Mouse (Mus musculus) neural tube, embryonic 15.5 days (tissue): ENCODE data around the gene Myo6. TPM values are rescaled to one million over a fixed set of nuclear protein-coding genes. Genes with fewer than 3 reads are reported as not detected.

ENCODE experiments used
- ATAC-seq: fragments of 200-750 bp; cut with Nextera tagmentation; 2 replicates; pipeline ENCODE4 v1.8.0; 2017; ENCODE audit warnings: mild to moderate bottlenecking, moderate TSS enrichment, moderate library complexity; ENCODE audit not compliant: low FRiP score
- H3K27ac ChIP-seq: fragments of 300-500 bp; sonication (generic); replicated peaks from 2 replicates; pipeline ENCODE4 v1.5.1; 2015; ENCODE audit warnings: mild to moderate bottlenecking, inconsistent platforms
- H3K27me3 ChIP-seq: fragments of 300-500 bp; sonication (generic); replicated peaks from 2 replicates; pipeline ENCODE4 v1.6.1; 2015; ENCODE audit warnings: inconsistent platforms
- H3K36me3 ChIP-seq: fragments of 300-500 bp; sonication (generic); 2 replicates; pipeline ENCODE4 v1.6.1; 2015; ENCODE audit warnings: inconsistent platforms
- H3K4me1 ChIP-seq: fragments of 300-500 bp; sonication (generic); 2 replicates; pipeline ENCODE4 v1.6.1; 2015; ENCODE audit warnings: inconsistent platforms
- H3K4me2 ChIP-seq: fragments of 300-500 bp; sonication (generic); 2 replicates; pipeline ENCODE4 v1.6.1; 2015; ENCODE audit warnings: inconsistent platforms, mild to moderate bottlenecking, moderate library complexity
- H3K4me3 ChIP-seq: fragments of 300-500 bp; sonication (generic); replicated peaks from 2 replicates; pipeline ENCODE4 v1.5.1; 2015; ENCODE audit warnings: mild to moderate bottlenecking, inconsistent platforms
- H3K9ac ChIP-seq: fragments of 300-500 bp; sonication (generic); replicated peaks from 2 replicates; pipeline ENCODE4 v1.6.1; 2015; ENCODE audit warnings: mild to moderate bottlenecking, inconsistent platforms
- H3K9me3 ChIP-seq: fragments of 300-500 bp; sonication (generic); replicated peaks from 2 replicates; pipeline ENCODE4 v1.6.1; 2016; ENCODE audit warnings: inconsistent platforms
- WGBS: fragments of 180-500 bp; shearing (Covaris S2); methylation state at CpG from one replicate; pipeline ENCODE4 v1.1.7; 2015; ENCODE audit warnings: mixed read lengths; 5-methylcytosine and 5-hydroxymethylcytosine counted together
- polyA plus RNA-seq: library from polyadenylated mRNA; unstranded; fragments of >200 nt; fragmentation: Nextera tagmentation; extraction: Ambion mirVana; gene quantifications from 2 replicates; pipeline ENCODE4 v1.2.1, GENCODE M21; 2015

Gene Myo6
- polyA plus RNA-seq, 1 experiment from 2014 or later = 18.1 TPM

GRCm38 (mm10) chr9:80166425-80166824, 1.6 kb downstream of the Myo6 start:
- 76% methylated on average over 6 of the region's 6 CpGs for WGBS
- no peaks in the 10 kb centered on the region for H3K36me3 ChIP-seq
- no peaks in the 10 kb centered on the region for H3K9me3 ChIP-seq
- H3K27ac ChIP-seq = no peak overlapping the region
- peak overlapping the region; percentile 90 for H3K4me2 ChIP-seq
- H3K4me1 ChIP-seq = peaks cover 5% of the 10 kb centered on the region
- ATAC-seq = no peak
- H3K4me3 ChIP-seq = peak overlapping the region; percentile 14; the same call in 1 of the 2 replicates
- no peak overlapping the region for H3K9ac ChIP-seq
- no peaks in the 10 kb centered on the region for H3K27me3 ChIP-seq

- Histone ChIP-seq H3K27ac (no peak overlapping the region), H3K4me3 (no peak overlapping the region), H3K9ac (no peak overlapping the region), H3K4me2 (peak overlapping the region; percentile 9; the same call in 1 of the 2 replicates), H3K9me3 (no peaks in the 10 kb centered on the region), H3K27me3 (no peaks in the 10 kb centered on the region), H3K4me1 (peaks cover 5% of the 10 kb centered on the region), H3K36me3 (no peaks in the 10 kb centered on the region)
- ATAC-seq = no peak
- 80% methylated on average over 4 of the region's 4 CpGs for WGBS
Observed at GRCm38 (mm10) chr9:80167089-80167488, 2.3 kb downstream of the Myo6 start.

DNA sequence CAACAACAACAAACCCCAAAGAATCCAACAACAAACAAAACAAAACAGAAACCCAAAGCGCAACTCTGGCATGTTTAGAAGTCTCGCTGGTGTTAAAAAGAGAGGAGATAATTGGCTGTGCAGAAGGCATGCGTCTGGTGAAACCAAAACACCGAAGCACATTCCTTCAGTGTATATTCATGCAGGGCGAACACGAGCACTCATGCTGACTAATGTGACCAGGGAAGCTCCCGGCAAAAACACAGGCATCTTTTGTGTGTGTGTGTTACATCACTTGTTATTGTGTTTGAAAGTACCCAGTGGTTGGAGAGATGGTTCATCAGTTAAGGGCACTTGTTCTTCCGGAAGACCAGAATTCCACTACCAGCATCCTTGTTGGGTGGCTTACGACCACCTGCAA, 4.7 kb downstream of the Myo6 start:
- no peak overlapping the region for H3K4me3 ChIP-seq
- H3K27ac ChIP-seq = no peak overlapping the region
- H3K9ac ChIP-seq = no peak overlapping the region
- H3K27me3 ChIP-seq = no peaks in the 10 kb centered on the region
- H3K4me2 ChIP-seq = no peak overlapping the region
- no peaks in the 10 kb centered on the region for H3K9me3 ChIP-seq
- H3K36me3 ChIP-seq = no peaks in the 10 kb centered on the region
- ATAC-seq = no peak
- WGBS = 80% methylated on average over 9 of the region's 9 CpGs
- peaks cover 7% of the 10 kb centered on the region for H3K4me1 ChIP-seq

DNA sequence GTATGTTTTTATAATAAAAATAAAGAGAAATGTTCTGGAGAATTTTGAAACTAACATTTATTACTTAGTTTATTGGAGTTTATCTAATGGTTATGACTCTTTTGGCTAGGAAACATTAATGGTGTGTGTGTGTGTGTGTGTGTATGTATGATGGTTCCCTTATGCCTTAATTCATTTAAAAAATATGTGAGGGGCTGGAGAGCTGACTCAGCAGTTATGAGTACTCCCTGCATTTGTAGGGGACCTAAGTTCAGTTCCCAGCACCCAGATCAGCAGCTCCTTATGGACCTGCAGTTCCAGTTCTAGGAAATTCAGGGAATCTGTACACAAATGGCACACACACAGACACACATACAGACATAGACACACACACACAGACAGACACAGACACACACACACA, 6.4 kb downstream of the Myo6 start:
- ATAC-seq = no peak

DNA sequence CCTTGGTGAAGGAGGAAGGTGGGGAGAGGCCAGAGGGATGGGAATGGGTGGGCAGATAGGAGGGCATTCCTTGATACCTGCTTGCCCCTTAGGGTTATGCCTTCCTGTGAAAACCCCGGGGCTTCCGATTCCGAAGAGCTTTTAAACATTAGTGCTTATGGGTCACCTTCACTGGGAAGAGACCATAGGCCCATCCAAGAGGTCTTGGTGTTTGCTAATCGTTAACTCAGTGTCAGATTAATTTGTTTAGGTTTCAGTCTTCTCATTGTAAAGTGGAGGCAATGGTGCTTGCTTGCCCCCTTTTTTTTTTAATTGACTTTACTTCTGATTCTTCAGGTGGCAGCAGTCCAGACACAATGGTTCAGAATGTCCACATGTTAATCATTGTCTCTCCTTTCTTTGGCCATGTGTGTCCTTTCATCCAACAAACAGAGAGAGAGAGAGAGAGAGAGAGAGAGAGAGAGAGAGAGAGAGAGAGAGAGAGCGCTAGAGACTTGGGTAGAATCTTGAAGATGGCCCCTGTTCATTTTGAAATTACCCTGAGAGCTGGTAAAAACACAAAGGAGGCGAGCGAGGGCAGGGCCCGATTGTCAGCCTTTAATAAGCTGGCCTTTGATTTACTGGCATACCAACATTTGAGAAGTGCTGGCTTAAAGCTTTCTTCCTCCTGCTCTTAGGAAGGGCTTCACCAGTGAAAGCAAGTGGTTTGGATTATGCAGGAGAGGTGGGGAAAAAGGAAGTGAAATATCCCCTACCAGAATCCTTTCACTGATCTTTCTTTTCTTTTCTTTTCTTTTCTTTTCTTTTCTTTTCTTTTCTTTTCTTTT, 7.8 kb downstream of the Myo6 start:
- Histone ChIP-seq H3K9me3 (no peaks in the 10 kb centered on the region), H3K27ac (no peak overlapping the region), H3K36me3 (no peaks in the 10 kb centered on the region), H3K9ac (no peak overlapping the region), H3K4me3 (no peak overlapping the region), H3K27me3 (no peaks in the 10 kb centered on the region), H3K4me1 (peaks cover 7% of the 10 kb centered on the region), H3K4me2 (no peak overlapping the region)
- ATAC-seq = no peak
- WGBS = 47% methylated on average over 8 of the region's 8 CpGs

More for the DNA sequence above, 6.4 kb downstream of the Myo6 start:
- no peaks in the 10 kb centered on the region for H3K9me3 ChIP-seq
- no peak overlapping the region for H3K4me3 ChIP-seq
- H3K9ac ChIP-seq = no peak overlapping the region
- H3K36me3 ChIP-seq = no peaks in the 10 kb centered on the region
- H3K4me2 ChIP-seq = no peak overlapping the region
- no peaks in the 10 kb centered on the region for H3K27me3 ChIP-seq
- peaks cover 7% of the 10 kb centered on the region for H3K4me1 ChIP-seq
- H3K27ac ChIP-seq = no peak overlapping the region

DNA sequence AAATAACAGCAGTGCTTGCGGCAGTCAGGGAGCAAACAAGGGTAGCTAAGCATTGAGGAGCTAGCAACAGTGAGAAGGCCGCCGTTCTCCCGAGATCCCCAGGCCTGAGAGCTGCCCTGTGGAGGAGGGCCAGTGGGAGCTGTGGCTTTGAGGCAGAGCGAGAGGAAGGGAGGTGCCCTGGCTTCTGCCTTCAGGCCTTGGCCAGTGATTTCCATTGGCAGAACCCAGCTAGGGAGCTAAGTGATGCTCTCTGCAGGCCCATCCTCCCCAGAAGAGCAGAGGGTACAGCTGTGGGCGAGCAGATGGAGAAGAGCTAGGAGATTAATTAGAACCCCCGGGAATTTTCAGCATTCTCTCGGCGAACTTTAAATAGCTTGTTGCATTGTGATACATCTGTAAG, 8.8 kb downstream of the Myo6 start:
- H3K27me3 ChIP-seq = no peaks in the 10 kb centered on the region
- ATAC-seq = no peak; the same call in 1 of the 2 replicates
- H3K36me3 ChIP-seq = no peaks in the 10 kb centered on the region
- no peak overlapping the region for H3K4me2 ChIP-seq
- H3K4me3 ChIP-seq = no peak overlapping the region
- H3K9me3 ChIP-seq = no peaks in the 10 kb centered on the region
- H3K9ac ChIP-seq = no peak overlapping the region
- peaks cover 7% of the 10 kb centered on the region for H3K4me1 ChIP-seq
- WGBS = 27% methylated on average over 9 of the region's 9 CpGs
- H3K27ac ChIP-seq = 0 out of 2 replicates have a peak overlapping the region, but pooled peaks have one; percentile 33

- Histone ChIP-seq H3K4me1 (peaks cover 7% of the 10 kb centered on the region), H3K4me3 (no peak overlapping the region), H3K36me3 (no peaks in the 10 kb centered on the region), H3K9ac (no peak overlapping the region), H3K27ac (no peak overlapping the region; the same call in 1 of the 2 replicates), H3K27me3 (no peaks in the 10 kb centered on the region), H3K9me3 (no peaks in the 10 kb centered on the region), H3K4me2 (no peak overlapping the region)
- ATAC-seq = no peak
- WGBS = 78% methylated on average over 13 of the region's 13 CpGs
Observed at GRCm38 (mm10) chr9:80176696-80177478, 12.1 kb downstream of the Myo6 start.

- no peak overlapping the region for H3K9ac ChIP-seq
- H3K4me2 ChIP-seq = no peak overlapping the region
- no peaks in the 10 kb centered on the region for H3K36me3 ChIP-seq
- no peak overlapping the region for H3K4me3 ChIP-seq
- no peaks in the 10 kb centered on the region for H3K27me3 ChIP-seq
- WGBS = 76% methylated on average over 2 of the region's 2 CpGs
- H3K9me3 ChIP-seq = no peaks in the 10 kb centered on the region
- peaks cover 1% of the 10 kb centered on the region for H3K4me1 ChIP-seq
- peak; percentile 49; the same call in 1 of the 2 replicates for ATAC-seq
- no peak overlapping the region for H3K27ac ChIP-seq
Observed at GRCm38 (mm10) chr9:80178670-80179069, 13.8 kb downstream of the Myo6 start.

DNA sequence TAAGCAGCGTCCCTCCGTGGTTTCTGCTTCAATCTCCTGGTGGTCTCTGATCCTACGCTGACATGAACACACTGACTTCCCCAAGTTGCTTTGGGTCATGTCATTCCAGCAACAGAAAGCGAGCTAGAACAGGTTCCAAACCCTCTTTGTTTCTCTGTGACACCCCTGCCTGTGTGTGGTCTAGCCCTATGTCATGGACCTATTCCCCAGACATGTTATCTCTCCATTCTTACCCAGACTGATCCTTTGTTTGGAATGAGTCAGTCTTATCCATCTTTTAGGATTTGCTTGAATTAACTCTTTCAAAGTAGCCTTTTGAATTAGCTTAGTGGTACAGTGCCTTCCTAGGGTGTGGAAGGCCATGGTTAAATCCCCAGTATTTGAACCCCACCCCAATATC, 14.9 kb downstream of the Myo6 start:
- no peaks in the 10 kb centered on the region for H3K9me3 ChIP-seq
- no peak for ATAC-seq
- no peak overlapping the region for H3K4me3 ChIP-seq
- H3K9ac ChIP-seq = no peak overlapping the region
- H3K4me1 ChIP-seq = no peaks in the 10 kb centered on the region
- H3K27ac ChIP-seq = no peak overlapping the region
- H3K36me3 ChIP-seq = no peaks in the 10 kb centered on the region
- 86% methylated on average over 4 of the region's 4 CpGs for WGBS
- H3K27me3 ChIP-seq = no peaks in the 10 kb centered on the region
- H3K4me2 ChIP-seq = no peak overlapping the region

GRCm38 (mm10) chr9:80180771-80181170, 15.9 kb downstream of the Myo6 start:
- WGBS = 87% methylated on average over 5 of the region's 5 CpGs
- no peaks in the 10 kb centered on the region for H3K4me1 ChIP-seq
- no peak for ATAC-seq

DNA sequence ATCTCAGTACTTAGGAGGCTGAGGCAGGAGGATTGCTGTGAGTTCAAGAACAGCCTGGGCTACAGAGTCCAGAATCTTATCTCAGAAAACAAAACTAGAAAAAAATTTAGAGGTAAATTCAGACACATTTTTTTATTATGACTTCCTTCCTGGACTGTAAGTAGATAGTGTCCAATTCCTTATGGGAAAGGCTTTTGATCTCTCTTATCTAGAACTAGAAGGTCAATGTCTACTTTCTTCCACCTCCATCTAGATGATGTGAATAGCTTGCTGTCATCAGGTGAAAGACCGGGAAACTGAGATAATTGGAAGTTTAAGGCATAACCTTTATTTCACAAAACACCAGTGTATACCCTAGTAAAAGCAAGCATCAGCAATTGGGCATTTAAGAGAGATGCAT, 16.9 kb downstream of the Myo6 start:
- Histone ChIP-seq H3K9ac (no peak overlapping the region), H3K4me1 (no peaks in the 10 kb centered on the region), H3K36me3 (no peaks in the 10 kb centered on the region), H3K27me3 (no peaks in the 10 kb centered on the region), H3K4me2 (no peak overlapping the region), H3K27ac (no peak overlapping the region), H3K4me3 (no peak overlapping the region), H3K9me3 (no peaks in the 10 kb centered on the region)
- ATAC-seq = no peak
- WGBS = 90% methylated on average over 1 of the region's 1 CpGs

More at GRCm38 (mm10) chr9:80180771-80181170, 15.9 kb downstream of the Myo6 start:
- no peaks in the 10 kb centered on the region for H3K9me3 ChIP-seq
- no peaks in the 10 kb centered on the region for H3K36me3 ChIP-seq
- H3K4me2 ChIP-seq = no peak overlapping the region
- H3K27me3 ChIP-seq = no peaks in the 10 kb centered on the region
- H3K4me3 ChIP-seq = no peak overlapping the region
- no peak overlapping the region for H3K27ac ChIP-seq
- H3K9ac ChIP-seq = no peak overlapping the region

- no peaks in the 10 kb centered on the region for H3K36me3 ChIP-seq
- WGBS = 53% methylated on average over 5 of the region's 5 CpGs
- no peaks in the 10 kb centered on the region for H3K9me3 ChIP-seq
- no peak for ATAC-seq
- H3K4me1 ChIP-seq = no peaks in the 10 kb centered on the region
- no peak overlapping the region for H3K4me3 ChIP-seq
- H3K27me3 ChIP-seq = no peaks in the 10 kb centered on the region
- no peak overlapping the region for H3K27ac ChIP-seq
- H3K4me2 ChIP-seq = no peak overlapping the region
- H3K9ac ChIP-seq = no peak overlapping the region
Observed at GRCm38 (mm10) chr9:80184138-80184537, 19.3 kb downstream of the Myo6 start.
